Mouse (Mus musculus): ENCODE measurements at regions not wholly inside any gene's neighbourhood (a gene's known extent, or its start where the extent isn't known, plus 50 kb on each side); places are given as distances from the start of the nearest gene placed in this dataset.

GRCm38 (mm10) chr15:69766743-69767142 lies 3266.0 kb upstream of the Lrrc6 start:
- no peak for DNase-seq (ENCODE audit: extremely low spot score in 1 of 2, low spot score in 2 of 2)
- TF ChIP-seq CTCF (IDR thresholded peaks at IDR 0.05): no peak
- intact Hi-C loops (cut with DNase I): no loop called here
- no peak overlapping the region for H3K4me3 ChIP-seq
- H3K27ac ChIP-seq: no peak overlapping the region

GRCm38 (mm10) chr15:69752616-69753015 lies 3251.9 kb upstream of the Lrrc6 start:
- DNase-seq (ENCODE audit: extremely low spot score in 1 of 2, low spot score in 2 of 2): no peak
- H3K27ac ChIP-seq: no peak overlapping the region
- intact Hi-C loops (cut with DNase I): no loop called here
- no peak overlapping the region for H3K4me3 ChIP-seq
- no peak for TF ChIP-seq CTCF (IDR thresholded peaks at IDR 0.05)

DNA sequence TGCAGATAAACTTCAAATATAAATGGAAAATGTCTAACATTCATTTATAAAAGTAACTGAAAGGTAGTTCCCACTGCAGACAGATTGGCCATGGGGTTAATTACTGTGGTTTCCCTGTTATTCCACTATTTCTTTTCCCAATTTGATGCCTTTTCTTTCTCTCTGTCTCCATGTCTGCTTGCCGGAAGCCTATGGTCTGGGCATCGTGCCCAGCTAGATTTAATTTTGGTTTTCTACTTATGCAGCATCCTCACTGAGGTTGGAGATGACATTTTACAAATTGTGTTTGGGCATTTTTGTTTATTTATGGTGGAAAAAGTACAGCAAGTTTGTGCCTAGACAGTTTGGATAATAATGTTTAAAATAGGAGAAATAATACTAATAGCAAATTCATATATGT lies 3214.0 kb upstream of the Lrrc6 start:
- no peak for TF ChIP-seq CTCF (IDR thresholded peaks at IDR 0.05)
- Histone ChIP-seq H3K4me3 (no peak overlapping the region), H3K27ac (peak overlapping the region; percentile 51)
- intact Hi-C loops (cut with DNase I): loop anchor here (10.0 kb wide), 1 partner anchor 1290 kb away; no protein-coding TSS in a partner anchor
- peak; percentile 47 to 65 for DNase-seq (ENCODE audit: extremely low spot score in 1 of 2, low spot score in 2 of 2)

- no peak for TF ChIP-seq CTCF (IDR thresholded peaks at IDR 0.05)
- no peak for DNase-seq (ENCODE audit: extremely low spot score in 1 of 2, low spot score in 2 of 2)
- intact Hi-C loops (cut with DNase I): loop anchor here (10.0 kb wide), 1 partner anchor 1289 kb away; no protein-coding TSS in a partner anchor
These were observed 3213.2 kb upstream of the Lrrc6 start for GRCm38 (mm10) chr15:69713900-69714299.

GRCm38 (mm10) chr15:69695639-69696205 lies 3195.0 kb upstream of the Lrrc6 start:
- DNase-seq (ENCODE audit: extremely low spot score in 1 of 2, low spot score in 2 of 2): no peak
- H3K27ac ChIP-seq: peak overlapping the region; percentile 60
- intact Hi-C loops (cut with DNase I): loop anchor here (5.0 to 10.0 kb wide), 2 partner anchors 77 to 281 kb away; no protein-coding TSS in a partner anchor
- H3K4me3 ChIP-seq: no peak overlapping the region
- TF ChIP-seq CTCF (IDR thresholded peaks at IDR 0.05): no peak

More at GRCm38 (mm10) chr15:69713900-69714299, 3213.2 kb upstream of the Lrrc6 start:
- H3K27ac ChIP-seq: peak overlapping the region; percentile 51
- no peak overlapping the region for H3K4me3 ChIP-seq

GRCm38 (mm10) chr15:69690501-69690900 lies 3189.8 kb upstream of the Lrrc6 start:
- intact Hi-C loops (cut with DNase I): loop anchor here (10.0 kb wide), 1 partner anchor 276 kb away; no protein-coding TSS in a partner anchor
- no peak overlapping the region for H3K4me3 ChIP-seq
- no peak for DNase-seq (ENCODE audit: extremely low spot score in 1 of 2, low spot score in 2 of 2)
- TF ChIP-seq CTCF (IDR thresholded peaks at IDR 0.05): no peak
- H3K27ac ChIP-seq: no peak overlapping the region

All from left cerebral cortex, adult 2 months (tissue).